Mouse (Mus musculus) right cerebral cortex, postnatal 36 days (tissue): Measurements from ENCODE around the gene Poc1b.
A peak's percentile ranks its signal among the peaks of the same experiment; 100 is the strongest.
"Not testable (repeated sequence)": the region's sequence is repeated elsewhere in the genome, so short reads cannot be mapped to it uniquely, and the experiment has no call there.

Experiments used
- DNase-seq, 2 experiments: peaks; one replicate each; pipeline ENCODE4 v3.0.0; 2022; ENCODE audit warnings: low spot score in 2 of 2, mixed read lengths in 1 of 2

Poc1b gene

DNA sequence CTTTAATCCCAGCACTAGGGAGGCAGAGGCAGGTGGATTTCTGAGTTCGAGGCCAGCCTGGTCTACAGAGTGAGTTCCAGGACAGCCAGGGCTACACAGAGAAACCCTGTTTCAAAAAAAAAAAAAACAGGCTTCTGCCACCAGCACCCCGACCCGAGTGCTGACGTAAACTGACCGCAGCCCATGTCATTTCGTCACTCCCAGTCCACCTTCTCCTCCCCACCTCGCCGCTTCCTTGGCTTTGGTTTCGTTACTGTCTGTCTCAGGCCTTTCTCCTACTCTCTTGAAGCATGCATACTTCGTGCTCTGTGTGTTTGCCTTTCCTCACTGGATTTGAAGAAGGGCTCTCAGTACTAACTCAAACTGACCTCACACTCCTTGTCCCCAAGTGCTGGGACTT is 50.9 kb downstream of the Poc1b start:
- not testable (repeated sequence) for DNase-seq

- no peak for DNase-seq
Observed at GRCm38 (mm10) chr10:99161987-99162582, 55.2 kb downstream of the Poc1b start.

- DNase-seq: no peak
Observed at GRCm38 (mm10) chr10:99163002-99163401, 56.2 kb downstream of the Poc1b start.

GRCm38 (mm10) chr10:99164871-99165477 is 58.1 kb downstream of the Poc1b start:
- no peak for DNase-seq

GRCm38 (mm10) chr10:99165751-99166282 is 59.0 kb downstream of the Poc1b start:
- no peak for DNase-seq

GRCm38 (mm10) chr10:99166392-99166791 is 59.6 kb downstream of the Poc1b start:
- no peak for DNase-seq

- no peak for DNase-seq
Observed at GRCm38 (mm10) chr10:99168404-99168803, 61.6 kb downstream of the Poc1b start.

- DNase-seq: no peak
Observed at GRCm38 (mm10) chr10:99168840-99169764, 62.3 kb downstream of the Poc1b start.

DNA sequence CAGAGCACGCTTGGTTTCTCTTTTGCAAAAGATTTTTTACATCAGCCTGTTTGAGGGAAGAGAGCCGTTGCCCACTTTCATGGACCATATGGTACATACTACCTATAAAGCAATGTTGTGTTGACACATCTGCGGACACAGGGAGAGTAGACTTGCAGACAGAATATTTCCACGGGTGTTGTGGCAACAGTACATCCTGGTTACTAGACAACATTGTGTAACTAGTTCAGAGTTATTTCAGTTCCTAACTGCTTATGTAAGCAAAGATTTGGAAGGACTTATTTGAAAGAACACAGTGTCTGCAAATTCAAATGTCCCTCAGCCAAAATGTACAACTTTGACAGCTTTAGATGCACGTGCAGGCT is 62.9 kb downstream of the Poc1b start:
- DNase-seq: peak in 1 of 2 experiments; percentile 59

GRCm38 (mm10) chr10:99171961-99172497 is 65.2 kb downstream of the Poc1b start:
- DNase-seq: peak in 1 of 2 experiments; percentile 48

DNA sequence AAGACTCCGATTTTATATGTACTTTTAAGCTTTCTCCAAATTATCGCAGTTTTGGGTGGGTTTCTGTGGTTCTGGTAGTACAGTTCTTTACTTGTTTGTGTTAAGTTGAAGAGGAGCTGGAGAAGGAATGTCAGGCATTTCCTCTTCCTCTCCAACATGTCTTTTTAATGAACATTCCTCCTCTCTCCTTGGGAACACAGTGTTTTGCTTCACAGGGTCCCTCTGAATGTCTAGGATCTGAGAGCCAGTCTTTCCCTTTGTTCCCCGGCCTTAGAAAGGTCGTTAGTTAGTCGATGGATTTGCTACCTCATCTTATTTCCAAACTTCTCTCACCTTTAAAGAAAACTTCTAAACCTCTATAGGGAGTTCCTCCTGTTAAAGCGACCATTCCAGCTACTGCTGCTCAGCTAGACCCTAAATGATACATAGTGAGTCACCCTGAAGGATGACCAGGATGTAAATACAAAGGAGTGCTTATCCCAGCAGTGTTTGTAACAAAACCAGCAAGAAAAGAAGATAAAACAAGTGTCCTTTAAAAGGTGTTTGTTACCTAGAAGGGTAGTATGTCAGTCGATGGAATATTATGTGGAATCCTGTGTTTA is 66.2 kb downstream of the Poc1b start:
- no peak for DNase-seq

DNA sequence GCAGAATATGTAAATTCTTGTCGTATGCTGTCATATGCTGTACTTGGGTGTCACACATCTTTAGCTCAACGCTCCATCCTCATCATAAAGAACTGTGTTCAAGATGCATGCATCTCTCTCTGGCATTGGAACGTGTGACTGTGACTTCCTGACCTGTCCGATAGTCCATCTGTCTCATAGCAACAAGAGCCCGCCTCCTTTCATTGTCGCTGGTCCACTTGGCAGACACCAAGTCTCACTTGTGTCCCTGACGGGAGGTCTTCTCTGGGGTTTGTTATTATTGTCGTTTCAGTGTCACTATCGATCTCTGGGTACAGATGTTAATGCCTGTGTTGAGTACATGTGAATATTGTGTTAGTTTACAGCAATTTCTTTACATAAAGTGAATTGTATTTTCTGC is 70.1 kb downstream of the Poc1b start:
- DNase-seq: no peak

DNA sequence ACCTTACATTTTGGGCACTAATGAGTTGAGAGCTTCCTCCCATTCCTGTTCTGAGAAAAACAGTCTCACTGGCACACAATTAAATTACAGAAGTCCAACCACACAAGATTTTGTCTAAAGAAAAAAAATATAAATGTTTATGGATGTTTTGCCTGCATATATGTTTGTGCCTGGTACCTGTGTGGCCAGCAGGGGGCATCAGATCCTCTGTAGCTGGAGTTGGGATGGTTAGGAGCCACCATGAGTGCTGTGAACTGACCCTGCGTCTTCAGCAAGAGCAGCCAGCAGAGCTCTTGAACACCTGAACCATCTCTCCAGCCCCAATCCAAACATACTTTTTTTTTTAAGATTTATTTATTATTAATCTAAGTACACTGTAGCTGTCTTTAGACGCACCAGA is 71.3 kb downstream of the Poc1b start:
- DNase-seq: no peak

DNA sequence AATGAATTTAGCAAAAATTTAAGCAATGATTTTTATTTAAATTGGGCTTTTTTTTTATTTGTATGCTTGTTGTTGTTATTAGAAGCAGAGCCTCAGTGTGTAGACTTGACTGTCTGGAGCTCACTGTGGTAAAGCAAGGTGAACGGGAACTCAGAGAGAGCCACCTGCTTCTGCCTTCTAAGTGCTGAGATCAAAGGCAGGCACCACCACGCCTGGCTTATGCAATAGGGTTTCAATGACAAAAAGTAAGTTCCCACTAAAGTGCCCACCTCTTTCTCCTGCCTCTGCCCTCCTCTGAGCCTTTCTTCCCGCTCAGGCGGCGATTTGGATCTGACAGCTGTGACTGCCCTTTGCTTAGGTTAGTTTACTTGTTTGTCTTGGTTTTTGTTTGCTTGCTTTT is 72.3 kb downstream of the Poc1b start:
- DNase-seq: no peak

DNA sequence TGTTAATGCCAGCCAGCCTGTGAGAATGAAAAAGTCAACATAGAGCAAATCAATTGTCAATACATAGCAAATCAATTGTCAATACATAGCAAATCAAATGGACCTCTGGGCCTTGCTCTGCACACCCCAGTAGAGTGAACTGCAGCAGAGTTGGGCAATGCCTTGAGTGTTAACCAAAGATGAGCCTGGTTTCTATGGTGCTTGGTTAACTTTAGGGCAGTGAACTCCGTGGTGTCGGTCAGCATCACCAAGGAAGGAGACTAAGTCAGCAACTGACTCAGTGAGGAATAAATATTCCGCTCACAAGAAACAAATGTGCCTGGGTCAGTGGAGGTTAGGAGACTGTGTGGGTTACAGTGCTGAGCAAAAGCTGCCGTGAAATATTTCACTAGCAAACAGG is 72.7 kb downstream of the Poc1b start:
- DNase-seq: no peak

- DNase-seq: no peak
Observed at GRCm38 (mm10) chr10:99181497-99181896, 74.7 kb downstream of the Poc1b start.

DNA sequence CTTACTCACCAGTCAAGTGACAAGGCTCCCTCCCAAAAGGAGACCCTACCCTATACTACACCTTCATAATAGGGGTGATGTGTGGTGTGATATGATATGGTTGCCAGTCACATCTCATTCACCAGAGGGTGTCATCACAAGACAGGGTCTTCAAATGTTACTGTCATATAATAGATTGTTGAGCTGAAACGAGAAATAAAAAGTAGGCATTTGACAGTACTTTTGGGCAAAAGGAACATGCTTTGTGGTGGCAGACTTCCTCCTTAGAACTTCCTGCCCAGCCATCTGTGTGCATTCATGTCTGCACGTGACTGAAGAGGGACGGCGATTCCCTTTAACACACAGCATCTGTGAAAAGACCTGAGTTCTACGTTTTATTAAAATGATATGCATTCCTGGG is 75.3 kb downstream of the Poc1b start:
- no peak for DNase-seq

- no peak for DNase-seq
Observed at GRCm38 (mm10) chr10:99188175-99188574, 81.3 kb downstream of the Poc1b start.

DNA sequence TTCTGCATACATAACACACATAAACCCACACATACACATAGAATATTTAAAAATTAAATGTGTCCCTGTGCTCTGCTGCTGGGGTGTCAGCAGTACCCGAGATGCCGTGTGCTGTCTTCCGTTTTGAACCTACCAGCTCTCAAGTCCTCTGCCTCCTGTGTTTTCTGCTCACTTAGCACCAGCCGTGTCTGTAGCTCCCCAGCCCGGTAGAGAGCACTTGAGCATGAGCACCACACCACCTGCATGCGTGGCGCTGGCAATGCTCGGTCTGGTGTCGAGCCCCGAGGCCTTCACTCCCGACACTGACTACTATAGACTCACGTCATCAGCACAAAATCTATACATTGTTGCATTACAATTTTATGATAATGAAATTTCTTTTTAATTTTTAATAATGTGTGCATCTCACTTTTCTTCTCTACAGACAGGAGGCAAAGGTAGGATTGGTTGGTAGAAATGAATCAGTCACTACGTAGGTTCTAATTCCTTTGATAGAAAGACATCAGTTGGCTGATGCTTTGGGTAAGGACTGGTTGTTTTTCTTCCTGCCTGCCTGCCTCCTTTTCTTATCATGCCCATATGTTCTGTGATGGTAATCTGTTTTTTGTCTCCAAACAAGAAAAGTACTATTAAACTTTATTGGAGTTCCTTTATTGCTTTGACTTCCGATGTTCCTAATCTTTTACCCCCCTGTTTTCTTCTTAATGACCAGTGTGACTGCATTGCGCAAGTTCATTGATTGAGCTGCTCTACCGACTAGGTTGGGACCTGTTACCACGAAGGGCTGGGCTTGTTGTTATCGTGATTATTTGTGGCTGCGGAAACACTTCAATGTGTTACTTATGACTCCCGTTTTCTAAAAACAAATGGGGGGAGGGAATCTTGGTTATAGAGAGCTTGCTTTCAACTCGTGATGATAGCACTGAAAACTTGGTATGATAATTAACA is 82.1 kb downstream of the Poc1b start:
- no peak for DNase-seq

GRCm38 (mm10) chr10:99190798-99191197 is 84.0 kb downstream of the Poc1b start:
- no peak for DNase-seq
